Mouse (Mus musculus) cerebellum, adult 18-20 months (tissue): ENCODE results near the gene Nrg3.

Experiments used
- DNase-seq, 2 experiments: peaks; one replicate each; pipeline ENCODE4 v3.0.0; 2021

Nrg3 gene

DNA sequence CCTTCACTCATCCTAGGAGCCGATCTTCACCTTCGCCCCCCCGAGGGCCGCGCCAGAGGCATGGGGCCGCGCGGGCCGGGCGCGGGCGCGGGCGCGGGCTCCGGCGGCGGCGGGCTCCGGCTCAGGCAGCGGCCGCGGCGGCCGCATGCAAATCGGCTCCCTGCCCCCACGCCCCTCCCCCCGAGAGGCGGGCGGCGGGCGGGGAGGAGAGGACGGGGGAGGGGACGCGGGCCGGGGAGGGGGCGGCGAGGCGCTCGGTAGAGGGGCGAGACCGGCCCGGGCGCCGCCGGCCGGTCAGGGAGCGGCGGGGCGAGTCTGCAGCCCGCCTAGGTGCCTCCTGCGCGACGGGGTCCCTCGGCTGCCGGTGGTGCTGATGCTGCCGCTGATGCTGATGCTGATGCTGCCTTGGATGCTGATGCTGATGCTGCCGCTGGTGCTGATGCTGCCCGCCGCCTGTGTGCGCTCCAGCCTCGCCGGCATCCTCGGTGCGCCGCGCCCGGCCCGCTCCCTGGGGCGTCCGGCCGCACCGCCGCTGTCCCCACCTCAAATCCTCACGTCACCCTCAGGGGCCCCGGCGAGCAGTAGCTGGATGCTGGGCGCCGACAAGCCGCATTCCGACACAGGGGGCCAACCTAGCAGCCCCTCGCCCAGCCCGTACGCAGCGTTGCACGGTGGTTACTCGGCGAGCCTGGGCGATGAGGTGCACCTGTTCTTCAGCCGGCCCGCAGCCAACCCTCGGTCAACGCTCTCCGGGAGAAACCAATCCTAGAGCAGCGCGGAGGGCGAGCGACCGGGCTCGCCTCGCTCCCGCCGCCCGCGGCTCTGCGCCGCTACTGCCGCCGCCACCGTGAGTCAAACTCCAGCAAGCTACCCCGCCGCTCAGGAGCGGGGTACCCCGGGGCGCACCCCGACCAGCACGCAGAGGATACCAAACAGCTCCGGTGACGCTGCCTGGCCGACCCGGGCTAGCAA, at the start of gene Nrg3:
Nrg3 (minus strand) TSS at position 299 of the 972 bp plus-strand sequence.
- peak; percentile 82 for DNase-seq

GRCm38 (mm10) chr14:39508956-39509355, 36.1 kb upstream of the Nrg3 start:
- peak; percentile 24 to 46 for DNase-seq

DNA sequence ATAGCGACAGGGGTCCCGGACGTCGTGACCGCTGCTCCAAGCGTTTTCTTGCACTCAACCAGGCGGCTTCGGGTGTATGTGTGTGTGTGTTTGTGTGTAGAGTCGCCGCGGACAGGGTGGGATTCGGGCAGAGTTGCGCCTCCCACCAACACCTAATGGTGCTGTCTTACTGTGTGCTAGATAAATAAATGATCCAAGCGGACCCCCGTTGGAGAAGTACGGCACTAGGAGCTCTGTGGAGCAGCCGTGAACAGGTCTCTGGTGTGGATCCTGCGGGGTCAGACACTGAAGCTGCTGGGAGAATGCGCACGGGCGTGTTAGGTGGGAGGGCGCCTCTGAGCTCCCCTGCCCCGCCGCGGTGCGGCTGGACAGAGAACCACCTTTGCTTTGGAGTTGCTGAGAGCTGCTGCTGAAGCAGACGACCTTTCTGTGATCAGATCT, 903 bp upstream of the Nrg3 start:
- DNase-seq, result peak; percentile 72

- DNase-seq, result peak in 1 of 2 experiments; percentile 32
These were observed 639 bp downstream of the Nrg3 start for GRCm38 (mm10) chr14:39472146-39472751.

DNA sequence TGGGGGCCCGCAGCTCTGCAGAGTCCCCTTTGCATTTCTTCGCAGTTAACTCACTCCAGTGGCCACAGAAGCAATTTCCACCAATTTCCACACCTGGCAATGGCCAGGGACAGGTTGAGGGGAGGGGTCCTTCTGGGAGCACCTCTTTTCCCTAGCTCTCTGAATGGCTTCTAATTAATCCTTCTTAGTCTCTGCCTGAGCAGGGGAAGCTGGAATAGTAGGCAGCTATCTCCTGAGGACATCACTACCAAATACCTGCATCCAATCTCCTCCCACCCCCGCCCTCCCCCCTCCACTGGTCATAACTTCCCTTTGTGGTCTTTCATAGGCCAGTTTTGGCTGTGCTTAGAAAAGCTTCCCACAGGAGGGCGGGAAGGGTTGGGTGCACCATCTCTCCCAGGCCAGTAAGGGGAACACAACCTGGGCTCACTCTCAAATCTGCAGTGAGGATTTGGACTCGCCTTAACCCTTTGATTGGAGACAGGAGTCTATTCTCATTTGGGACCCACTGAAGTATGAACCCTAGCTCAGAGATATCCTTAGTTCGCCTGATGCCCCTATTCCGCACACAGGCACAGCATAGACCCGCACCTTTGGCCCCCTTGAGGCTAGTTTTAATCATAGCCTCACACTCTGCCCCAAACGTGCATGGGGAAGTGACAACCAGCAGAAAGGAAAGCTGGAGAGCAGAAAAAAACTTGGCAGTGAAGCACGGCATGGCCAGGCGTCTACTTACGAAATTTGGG, 1.5 kb downstream of the Nrg3 start:
- peak; percentile 35 to 37 for DNase-seq

- DNase-seq, result no peak
These were observed 27.4 kb downstream of the Nrg3 start for GRCm38 (mm10) chr14:39445501-39445900.

DNA sequence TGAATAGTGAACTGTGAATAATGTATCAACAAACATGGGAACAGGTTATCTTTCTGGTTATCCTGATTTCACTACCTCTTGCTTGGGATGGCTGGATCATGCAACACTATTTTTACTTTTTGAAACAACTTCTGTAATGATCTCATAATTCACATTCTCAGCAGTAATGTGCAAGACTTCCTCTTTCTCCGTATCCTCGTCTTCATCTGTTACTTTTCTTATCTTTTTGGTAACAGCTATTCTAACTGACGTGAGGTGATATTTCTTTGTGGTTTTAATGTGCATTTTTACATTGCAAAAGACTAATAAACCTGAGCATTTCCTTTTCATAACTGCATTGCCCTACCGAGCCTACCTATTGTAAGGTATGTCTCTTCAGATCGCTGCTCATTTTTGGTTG, 44.4 kb downstream of the Nrg3 start:
- no peak for DNase-seq

- DNase-seq, result no peak
These were observed 51.0 kb downstream of the Nrg3 start for GRCm38 (mm10) chr14:39421874-39422273.

GRCm38 (mm10) chr14:39413270-39413669, 59.6 kb downstream of the Nrg3 start:
- no peak for DNase-seq

DNA sequence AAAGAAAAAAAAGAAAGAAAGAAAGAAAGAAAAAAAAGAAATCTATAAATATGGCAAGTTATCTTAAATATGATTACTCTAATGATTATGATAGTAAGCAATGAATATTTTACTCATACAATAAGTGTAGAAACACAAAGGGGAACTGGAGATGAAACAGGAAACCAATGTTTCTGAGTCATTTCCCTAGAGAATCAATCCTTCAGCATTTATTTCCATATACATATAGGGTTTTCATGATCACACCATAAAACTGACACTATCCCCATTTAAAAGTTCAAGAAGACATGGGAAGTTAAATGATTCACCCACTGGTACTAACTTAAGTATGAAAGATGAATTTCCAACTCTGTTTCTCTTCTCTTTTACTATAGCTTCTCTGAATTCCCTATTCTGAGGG, 86.0 kb downstream of the Nrg3 start:
- no peak for DNase-seq

- no peak for DNase-seq
These were observed 91.6 kb downstream of the Nrg3 start for GRCm38 (mm10) chr14:39381321-39381720.

GRCm38 (mm10) chr14:39373220-39373619, 99.7 kb downstream of the Nrg3 start:
- DNase-seq, result no peak

DNA sequence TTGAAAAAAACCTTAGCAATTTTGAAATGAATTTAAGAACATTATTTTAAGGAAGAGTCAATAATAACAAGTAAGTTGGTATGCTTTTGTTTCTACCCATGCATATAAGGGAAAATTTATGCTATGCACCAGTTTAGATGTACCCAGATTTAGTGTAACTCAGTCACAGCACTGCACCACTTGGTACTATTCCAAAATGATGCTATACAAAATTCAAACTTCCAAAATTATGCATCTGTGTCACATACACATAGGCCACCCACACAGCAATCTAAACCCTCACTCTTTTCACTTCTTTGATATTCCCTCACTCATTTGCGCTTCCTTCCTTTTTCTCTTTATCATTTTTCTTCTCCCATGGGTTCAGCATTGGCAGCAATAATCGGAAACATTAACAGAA, 116.6 kb downstream of the Nrg3 start:
- DNase-seq, result no peak

- DNase-seq, result no peak
These were observed 120.7 kb downstream of the Nrg3 start for GRCm38 (mm10) chr14:39351979-39352737.

GRCm38 (mm10) chr14:39317424-39318110, 155.3 kb downstream of the Nrg3 start:
- peak; percentile 71 to 77 for DNase-seq

GRCm38 (mm10) chr14:39314111-39314510, 158.8 kb downstream of the Nrg3 start:
- no peak for DNase-seq

GRCm38 (mm10) chr14:39265121-39265520, 207.8 kb downstream of the Nrg3 start:
- no peak for DNase-seq

DNA sequence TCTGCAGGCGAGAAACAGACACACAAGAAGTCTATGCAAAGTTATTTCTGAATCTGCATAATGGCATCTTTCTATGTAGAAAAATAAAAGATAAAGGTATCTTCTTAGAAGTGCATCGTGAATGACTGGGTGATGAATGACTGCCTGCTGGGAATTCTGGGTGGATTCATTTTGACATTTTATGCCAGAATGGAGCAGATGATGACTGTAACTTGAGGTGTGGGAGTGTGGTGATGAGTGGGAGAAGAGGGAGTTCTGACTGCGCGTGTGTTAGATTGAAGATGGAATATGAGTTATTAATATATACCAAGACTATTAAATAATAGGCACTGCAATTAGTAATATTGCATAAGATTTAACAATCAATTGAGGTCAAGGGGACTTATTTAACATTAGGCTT, 208.5 kb downstream of the Nrg3 start:
- DNase-seq, result no peak

GRCm38 (mm10) chr14:39261016-39261415, 211.9 kb downstream of the Nrg3 start:
- peak; percentile 24 to 45 for DNase-seq

- DNase-seq, result peak; percentile 17 to 30
These were observed 217.5 kb downstream of the Nrg3 start for GRCm38 (mm10) chr14:39255391-39255790.

- DNase-seq, result no peak
These were observed 232.6 kb downstream of the Nrg3 start for GRCm38 (mm10) chr14:39240267-39240666.

DNA sequence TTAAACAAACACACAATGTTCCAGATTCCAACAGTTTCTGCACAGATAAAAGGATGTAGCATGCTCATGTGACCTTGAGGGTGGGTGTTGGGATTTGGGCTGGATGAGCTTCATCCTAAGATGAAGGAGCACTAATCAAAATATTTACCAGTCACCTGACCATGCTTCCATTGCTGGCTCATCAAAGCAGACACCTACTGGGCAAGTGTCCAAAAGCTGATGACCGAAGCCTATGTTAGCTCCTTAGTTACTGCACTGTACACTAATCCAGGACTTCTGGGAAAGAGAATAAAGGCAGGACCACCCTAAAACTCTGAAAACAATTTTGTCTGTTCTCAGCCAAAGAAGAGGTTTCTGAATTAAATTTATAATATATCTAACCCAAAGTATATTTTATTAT, 261.4 kb downstream of the Nrg3 start:
- DNase-seq, result no peak
